Mouse (Mus musculus) hindbrain, embryonic 16.5 days (tissue): ENCODE results near the gene Dnajc15. TPM values are rescaled to one million over a fixed set of nuclear protein-coding genes. Genes with fewer than 3 reads are reported as not detected.

Experiments used
- ATAC-seq: fragments of 200-750 bp; cut with Nextera tagmentation; 2 replicates; pipeline ENCODE4 v1.8.0; 2017; ENCODE audit warnings: moderate TSS enrichment, moderate library complexity
- H3K27ac ChIP-seq: fragments of 300-500 bp; sonication (generic); 2 replicates; pipeline ENCODE4 v1.5.1; 2014; ENCODE audit warnings: low read depth, mild to moderate bottlenecking, control low read depth, low read length, moderate library complexity
- H3K27me3 ChIP-seq: fragments of 300-500 bp; sonication (generic); replicated peaks from 2 replicates; pipeline ENCODE4 v1.6.1; 2014; ENCODE audit warnings: low read length; ENCODE audit not compliant: control insufficient read depth, insufficient read depth
- H3K36me3 ChIP-seq: fragments of 300-500 bp; sonication (generic); 2 replicates; pipeline ENCODE4 v1.6.1; 2014; ENCODE audit warnings: mild to moderate bottlenecking, low read length, moderate library complexity, mixed read lengths; ENCODE audit not compliant: control insufficient read depth, insufficient read depth
- H3K4me1 ChIP-seq: fragments of 300-500 bp; sonication (generic); 2 replicates; pipeline ENCODE4 v1.6.1; 2014; ENCODE audit warnings: low read depth, low read length; ENCODE audit not compliant: control insufficient read depth, insufficient read depth
- H3K4me2 ChIP-seq: fragments of 300-500 bp; sonication (generic); 2 replicates; pipeline ENCODE4 v1.6.1; 2014; ENCODE audit warnings: mild to moderate bottlenecking, low read length, control low read depth, moderate library complexity
- H3K4me3 ChIP-seq: fragments of 300-500 bp; sonication (generic); 2 replicates; pipeline ENCODE4 v1.5.1; 2014; ENCODE audit warnings: mild to moderate bottlenecking, low read length, control low read depth, moderate library complexity
- H3K9ac ChIP-seq: fragments of 300-500 bp; sonication (generic); 2 replicates; pipeline ENCODE4 v1.6.1; 2014; ENCODE audit warnings: low read depth, mild to moderate bottlenecking, control low read depth, low read length, moderate library complexity
- H3K9me3 ChIP-seq: fragments of 300-500 bp; sonication (generic); 2 replicates; pipeline ENCODE4 v1.6.1; 2014; ENCODE audit warnings: mild to moderate bottlenecking, low read length, moderate library complexity; ENCODE audit not compliant: control insufficient read depth
- WGBS: fragments of 180-500 bp; shearing (Covaris S2); extraction: QIAGEN DNeasy Blood & Tissue Kit; methylation state at CpG from one replicate; pipeline ENCODE4 v1.1.7; 2014; 5-methylcytosine and 5-hydroxymethylcytosine counted together
- polyA plus RNA-seq: library from polyadenylated mRNA; unstranded; fragments of >200 nt; fragmentation: Nextera tagmentation; extraction: Ambion mirVana; gene quantifications from 2 replicates; pipeline ENCODE4 v1.2.1, GENCODE M21; 2015

Dnajc15 gene
- polyA plus RNA-seq, 1 experiment from 2014 or later, result 97.4 TPM

- Histone ChIP-seq H3K4me2 (no peak overlapping the region), H3K4me1 (peaks cover 7% of the 10 kb centered on the region), H3K27me3 (no peaks in the 10 kb centered on the region), H3K4me3 (no peak overlapping the region), H3K27ac (no peak overlapping the region), H3K36me3 (no peaks in the 10 kb centered on the region), H3K9ac (no peak overlapping the region), H3K9me3 (no peaks in the 10 kb centered on the region)
- ATAC-seq, result no peak
- 92% methylated on average over 6 of the region's 6 CpGs for WGBS
Observed at GRCm38 (mm10) chr14:77817561-77817960, 57.4 kb downstream of the Dnajc15 start.

DNA sequence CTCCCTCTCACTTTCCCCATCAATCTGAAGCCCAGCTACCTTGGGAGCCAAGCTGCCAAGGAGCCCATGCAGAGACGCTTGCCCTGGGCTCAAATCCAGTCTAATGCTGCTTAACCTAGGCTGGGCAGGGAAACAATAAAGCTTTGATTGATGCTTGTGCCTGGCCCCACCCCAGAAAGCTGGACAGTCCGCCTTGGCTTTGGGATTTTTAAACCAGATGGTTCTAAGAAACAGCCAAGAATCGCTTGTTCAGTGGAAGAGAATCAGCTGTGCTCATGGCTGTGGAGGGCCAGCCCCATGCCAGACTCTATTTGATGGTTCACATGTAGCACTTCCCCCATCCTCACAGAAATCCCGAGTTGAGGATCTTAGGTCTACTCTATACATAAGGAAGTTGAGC is 60.0 kb downstream of the Dnajc15 start:
- ATAC-seq, result peak; percentile 88
- H3K4me2 ChIP-seq, result no peak overlapping the region
- no peaks in the 10 kb centered on the region for H3K36me3 ChIP-seq
- no peak overlapping the region for H3K9ac ChIP-seq
- H3K4me1 ChIP-seq, result peaks cover 7% of the 10 kb centered on the region
- no peaks in the 10 kb centered on the region for H3K9me3 ChIP-seq
- H3K4me3 ChIP-seq, result no peak overlapping the region
- H3K27me3 ChIP-seq, result no peaks in the 10 kb centered on the region
- no peak overlapping the region for H3K27ac ChIP-seq
- WGBS, result 50% methylated on average over 4 of the region's 4 CpGs

DNA sequence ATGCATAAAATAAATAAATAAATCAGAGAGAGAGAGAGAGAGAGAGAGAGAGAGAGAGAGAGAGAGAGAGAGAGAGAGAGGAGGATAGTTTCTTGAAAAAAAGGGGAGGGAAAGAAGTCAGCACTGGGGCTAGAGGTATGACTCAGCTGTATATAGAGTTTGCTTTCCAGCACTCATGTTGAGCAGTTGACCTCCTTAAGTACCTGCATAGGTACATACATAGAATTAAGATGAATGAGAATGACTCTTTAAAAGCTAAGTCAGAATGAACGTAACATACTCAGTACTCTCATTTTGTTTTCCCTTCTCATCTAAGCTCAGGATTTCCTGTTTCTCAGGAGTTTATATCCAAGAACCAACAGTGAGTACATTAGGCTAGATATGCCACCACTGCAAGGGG is 62.0 kb downstream of the Dnajc15 start:
- no peak for ATAC-seq
- WGBS, result 91% methylated on average over 1 of the region's 1 CpGs
- no peak overlapping the region for H3K4me3 ChIP-seq

DNA sequence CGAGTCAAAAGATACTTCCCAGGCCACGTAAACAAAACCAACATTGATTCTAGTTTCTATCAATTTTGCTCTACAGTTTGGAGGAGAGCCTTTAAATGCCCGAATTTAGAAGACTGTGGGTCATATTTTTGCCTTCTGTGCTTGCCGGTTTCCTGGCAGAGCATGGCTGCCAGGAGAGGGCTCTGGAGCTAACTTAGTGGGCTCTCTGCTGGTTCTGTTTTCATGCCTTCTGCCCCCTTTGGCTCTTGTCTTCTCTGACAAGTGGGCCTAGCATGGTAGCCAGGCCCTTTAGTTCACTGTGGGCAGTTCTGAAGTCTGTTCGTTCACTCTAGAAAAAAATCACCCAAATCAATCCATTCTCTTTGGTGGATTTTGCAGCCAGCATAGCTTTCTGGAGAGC is 63.5 kb downstream of the Dnajc15 start:
- 86% methylated on average over 5 of the region's 5 CpGs for WGBS
- Histone ChIP-seq H3K4me3 (no peak overlapping the region), H3K9me3 (no peaks in the 10 kb centered on the region), H3K36me3 (no peaks in the 10 kb centered on the region), H3K27me3 (no peaks in the 10 kb centered on the region), H3K27ac (no peak overlapping the region), H3K9ac (no peak overlapping the region), H3K4me2 (no peak overlapping the region), H3K4me1 (peaks cover 7% of the 10 kb centered on the region)
- no peak for ATAC-seq

More for the DNA sequence above, 62.0 kb downstream of the Dnajc15 start:
- Histone ChIP-seq H3K9me3 (no peaks in the 10 kb centered on the region), H3K9ac (no peak overlapping the region), H3K36me3 (no peaks in the 10 kb centered on the region), H3K27ac (no peak overlapping the region), H3K27me3 (no peaks in the 10 kb centered on the region), H3K4me1 (peaks cover 7% of the 10 kb centered on the region), H3K4me2 (no peak overlapping the region)

GRCm38 (mm10) chr14:77807836-77808235 is 67.1 kb downstream of the Dnajc15 start:
- no peak overlapping the region for H3K4me3 ChIP-seq
- no peak overlapping the region for H3K27ac ChIP-seq
- no peak overlapping the region for H3K4me2 ChIP-seq
- H3K4me1 ChIP-seq, result peaks cover 2% of the 10 kb centered on the region
- no peaks in the 10 kb centered on the region for H3K27me3 ChIP-seq
- no peak overlapping the region for H3K9ac ChIP-seq
- H3K9me3 ChIP-seq, result no peaks in the 10 kb centered on the region
- H3K36me3 ChIP-seq, result no peaks in the 10 kb centered on the region
- 83% methylated on average over 4 of the region's 4 CpGs for WGBS
- no peak for ATAC-seq

- peaks cover 10% of the 10 kb centered on the region for H3K4me1 ChIP-seq
- no peak for ATAC-seq
- H3K36me3 ChIP-seq, result no peaks in the 10 kb centered on the region
- H3K4me2 ChIP-seq, result no peak overlapping the region
- no peak overlapping the region for H3K9ac ChIP-seq
- no peak overlapping the region for H3K27ac ChIP-seq
- H3K27me3 ChIP-seq, result no peaks in the 10 kb centered on the region
- no peaks in the 10 kb centered on the region for H3K9me3 ChIP-seq
- 92% methylated on average over 5 of the region's 5 CpGs for WGBS
- H3K4me3 ChIP-seq, result no peak overlapping the region
Observed at GRCm38 (mm10) chr14:77806345-77806744, 68.6 kb downstream of the Dnajc15 start.

DNA sequence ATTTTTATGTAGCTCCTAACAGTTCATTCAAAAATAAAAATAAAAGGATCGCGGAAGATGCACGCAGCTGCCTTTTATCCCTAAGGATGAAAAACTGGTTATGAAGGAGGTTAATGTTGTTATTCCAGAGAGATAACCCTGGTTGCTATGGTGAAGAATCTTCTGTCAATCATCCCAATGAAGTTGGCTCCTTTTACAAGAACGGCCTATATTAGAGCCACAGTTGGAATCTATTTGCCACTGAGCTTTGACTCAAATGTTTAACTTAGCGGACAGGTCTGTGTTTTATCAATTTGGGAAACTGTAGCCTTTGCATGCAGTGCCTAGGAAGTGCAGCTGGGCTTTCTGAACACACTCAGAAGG is 72.7 kb downstream of the Dnajc15 start:
- Histone ChIP-seq H3K4me3 (no peak overlapping the region), H3K4me2 (0 out of 2 replicates have a peak overlapping the region, but pooled peaks have one; percentile 2), H3K36me3 (no peaks in the 10 kb centered on the region), H3K4me1 (peaks cover 13% of the 10 kb centered on the region), H3K9ac (0 out of 2 replicates have a peak overlapping the region, but pooled peaks have one; percentile 3), H3K27ac (no peak overlapping the region; the same call in 1 of the 2 replicates), H3K9me3 (no peaks in the 10 kb centered on the region), H3K27me3 (no peaks in the 10 kb centered on the region)
- peak; percentile 22; the same call in 1 of the 2 replicates for ATAC-seq
- WGBS, result 16% methylated on average over 5 of the region's 5 CpGs

DNA sequence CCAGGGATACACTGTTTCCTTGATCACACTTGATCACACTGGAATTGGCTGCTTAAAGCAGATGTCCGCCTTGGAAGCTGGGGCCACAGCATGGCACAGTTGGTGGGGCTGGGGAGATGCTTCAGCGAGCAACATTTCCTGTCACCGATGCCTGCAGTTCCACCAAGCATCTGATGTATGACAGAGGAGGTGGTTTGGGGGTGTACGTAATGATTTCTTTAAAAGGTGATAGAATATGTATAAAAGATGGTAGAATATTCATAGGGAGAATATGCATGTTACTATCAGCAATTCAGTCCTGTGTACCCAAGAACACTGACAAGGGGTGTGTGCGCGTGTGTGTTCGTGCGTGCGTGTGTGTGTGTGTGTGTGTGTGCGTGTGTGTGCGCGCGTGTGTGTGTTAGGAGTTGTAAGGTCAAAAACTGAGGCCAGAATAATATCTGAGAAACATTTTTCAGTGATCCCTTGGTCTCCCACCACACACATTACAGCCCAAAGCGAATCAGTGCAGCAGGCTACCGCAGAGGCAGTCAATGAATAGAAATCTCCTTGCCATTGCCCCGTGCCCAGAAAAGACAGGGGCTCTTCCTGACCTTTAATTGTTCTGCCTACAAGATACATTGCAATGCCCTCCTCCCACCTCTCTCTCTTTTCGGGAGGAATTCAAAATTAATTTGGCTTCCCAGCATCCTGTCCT is 73.2 kb downstream of the Dnajc15 start:
- 0 out of 2 replicates have a peak overlapping the region, but pooled peaks have one; percentile 3 for H3K9ac ChIP-seq
- no peaks in the 10 kb centered on the region for H3K36me3 ChIP-seq
- H3K4me2 ChIP-seq, result 0 out of 2 replicates have a peak overlapping the region, but pooled peaks have one; percentile 2
- WGBS, result 52% methylated on average over 17 of the region's 17 CpGs
- peak overlapping the region; percentile 62 for H3K27ac ChIP-seq
- ATAC-seq, result peak; percentile 60
- peaks cover 13% of the 10 kb centered on the region for H3K4me1 ChIP-seq
- H3K9me3 ChIP-seq, result no peaks in the 10 kb centered on the region
- no peak overlapping the region for H3K4me3 ChIP-seq
- no peaks in the 10 kb centered on the region for H3K27me3 ChIP-seq

- peaks cover 4% of the 10 kb centered on the region for H3K4me1 ChIP-seq
- no peaks in the 10 kb centered on the region for H3K27me3 ChIP-seq
- no peak overlapping the region for H3K4me2 ChIP-seq
- H3K4me3 ChIP-seq, result no peak overlapping the region
- ATAC-seq, result no peak
- WGBS, result 82% methylated on average over 4 of the region's 4 CpGs
- no peaks in the 10 kb centered on the region for H3K9me3 ChIP-seq
- H3K9ac ChIP-seq, result no peak overlapping the region
- H3K27ac ChIP-seq, result no peak overlapping the region
- H3K36me3 ChIP-seq, result no peaks in the 10 kb centered on the region
Observed at GRCm38 (mm10) chr14:77796506-77796905, 78.4 kb downstream of the Dnajc15 start.
